Mouse (Mus musculus) neural tube, embryonic 14.5 days (tissue): ENCODE measurements around the gene Atxn1. TPM values are rescaled to one million over a fixed set of nuclear protein-coding genes. Genes with fewer than 3 reads are reported as not detected.

Source experiments
- ATAC-seq: fragments of 200-750 bp; cut with Nextera tagmentation; 2 replicates; pipeline ENCODE4 v1.8.0; 2017; ENCODE audit warnings: low read depth, mild to moderate bottlenecking, moderate TSS enrichment, moderate library complexity
- H3K27ac ChIP-seq: fragments of 300-500 bp; sonication (generic); 2 replicates; pipeline ENCODE4 v1.5.1; 2014; ENCODE audit warnings: low read depth, mild to moderate bottlenecking, control low read depth, low read length, moderate library complexity, mixed read lengths
- H3K27me3 ChIP-seq: fragments of 300-500 bp; sonication (generic); 2 replicates; pipeline ENCODE4 v1.6.1; 2014; ENCODE audit warnings: low read length; ENCODE audit not compliant: control insufficient read depth, insufficient read depth
- H3K36me3 ChIP-seq: fragments of 300-500 bp; sonication (generic); 2 replicates; pipeline ENCODE4 v1.6.1; 2014; ENCODE audit warnings: low read length, mixed read lengths; ENCODE audit not compliant: control insufficient read depth, insufficient read depth
- H3K4me1 ChIP-seq: fragments of 300-500 bp; sonication (generic); 2 replicates; pipeline ENCODE4 v1.6.1; 2014; ENCODE audit warnings: low read length; ENCODE audit not compliant: control insufficient read depth, insufficient read depth
- H3K4me2 ChIP-seq: fragments of 300-500 bp; sonication (generic); 2 replicates; pipeline ENCODE4 v1.6.1; 2014; ENCODE audit warnings: mild to moderate bottlenecking, low read depth, low read length, control low read depth
- H3K4me3 ChIP-seq: fragments of 300-500 bp; sonication (generic); 2 replicates; pipeline ENCODE4 v1.5.1; 2014; ENCODE audit warnings: low read depth, low read length, control low read depth, mixed read lengths
- H3K9ac ChIP-seq: fragments of 300-500 bp; sonication (generic); replicated peaks from 2 replicates; pipeline ENCODE4 v1.6.1; 2014; ENCODE audit warnings: low read depth, mild to moderate bottlenecking, control low read depth, low read length, mixed read lengths
- H3K9me3 ChIP-seq: fragments of 300-500 bp; sonication (generic); 2 replicates; pipeline ENCODE4 v1.6.1; 2016; ENCODE audit warnings: low read length; ENCODE audit not compliant: control insufficient read depth
- WGBS: fragments of 180-500 bp; shearing (Covaris S2); extraction: QIAGEN DNeasy Blood & Tissue Kit; methylation state at CpG from one replicate; pipeline ENCODE4 v1.1.7; 2014; 5-methylcytosine and 5-hydroxymethylcytosine counted together
- polyA plus RNA-seq: library from polyadenylated mRNA; unstranded; fragments of >200 nt; fragmentation: Nextera tagmentation; extraction: Ambion mirVana; gene quantifications from 2 replicates; pipeline ENCODE4 v1.2.1, GENCODE M21; 2014

Atxn1 gene
- polyA plus RNA-seq, 1 experiment from 2014 or later = 9.4 TPM

DNA sequence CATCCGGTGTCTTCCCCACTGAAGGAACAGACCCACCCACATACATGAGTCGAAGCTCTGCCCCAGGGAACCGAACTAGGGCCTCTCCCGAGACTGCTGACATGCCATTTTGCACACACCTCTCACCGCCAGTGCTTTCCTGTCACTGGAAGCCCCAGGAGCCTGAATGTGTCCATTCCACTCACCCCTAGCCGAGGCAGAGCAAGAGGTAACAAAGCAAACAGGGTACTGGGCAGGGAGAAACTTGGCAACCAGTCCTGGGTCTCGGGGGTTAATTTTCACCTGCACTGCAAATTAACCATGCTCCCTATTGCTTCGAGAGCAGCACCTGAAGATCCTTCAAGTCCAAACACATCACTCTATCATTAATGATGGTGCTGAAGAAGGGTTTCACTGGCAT is 64.0 kb downstream of the Atxn1 start:
- ATAC-seq = no peak
- no peak overlapping the region for H3K4me3 ChIP-seq
- no peaks in the 10 kb centered on the region for H3K27me3 ChIP-seq
- H3K9ac ChIP-seq = no peak overlapping the region
- H3K4me1 ChIP-seq = no peaks in the 10 kb centered on the region
- H3K27ac ChIP-seq = no peak overlapping the region
- H3K36me3 ChIP-seq = no peaks in the 10 kb centered on the region
- H3K4me2 ChIP-seq = no peak overlapping the region
- H3K9me3 ChIP-seq = no peaks in the 10 kb centered on the region
- WGBS = 81% methylated on average over 8 of the region's 8 CpGs

DNA sequence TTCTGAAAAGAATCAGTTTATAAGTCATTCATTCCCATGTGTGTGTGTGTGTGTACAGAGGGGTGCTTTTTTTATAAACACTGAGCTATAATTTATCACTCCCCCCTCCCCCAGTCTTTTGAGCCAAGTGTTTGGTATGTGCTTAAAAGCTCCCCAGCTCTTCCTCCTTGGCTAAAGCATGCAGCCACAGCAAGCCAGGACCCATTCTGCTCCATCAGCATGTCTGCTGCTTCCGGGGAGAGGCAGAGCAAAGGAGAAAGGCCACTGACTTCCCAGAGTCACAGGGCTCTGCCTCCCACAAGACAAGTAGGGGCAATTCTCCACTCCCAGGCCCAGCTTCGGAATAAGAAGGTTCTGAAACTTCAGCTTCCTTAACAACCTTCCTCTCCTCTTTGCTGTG is 67.2 kb downstream of the Atxn1 start:
- H3K27me3 ChIP-seq = no peaks in the 10 kb centered on the region
- 41% methylated on average over 2 of the region's 2 CpGs for WGBS

DNA sequence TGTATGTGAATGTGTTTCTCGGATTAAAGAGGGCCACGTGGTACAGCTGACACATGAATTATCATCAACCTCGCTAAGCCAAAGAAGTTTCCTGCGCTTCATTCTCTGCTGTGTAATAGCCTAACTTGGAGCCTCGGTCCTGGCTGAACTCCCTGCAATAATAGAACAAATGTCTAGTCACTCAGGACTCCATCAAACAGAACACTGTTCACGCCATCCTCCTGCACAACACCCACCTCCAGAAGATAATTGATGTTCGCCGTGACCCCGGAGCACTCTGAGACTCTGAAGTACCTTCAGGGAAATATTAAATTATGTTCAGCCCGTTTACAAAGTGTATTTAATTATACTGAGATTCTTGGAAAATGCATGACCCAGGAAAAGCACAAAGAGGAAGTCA is 70.0 kb downstream of the Atxn1 start:
- Histone ChIP-seq H3K4me2 (no peak overlapping the region), H3K4me1 (no peaks in the 10 kb centered on the region), H3K9me3 (no peaks in the 10 kb centered on the region), H3K9ac (no peak overlapping the region), H3K36me3 (no peaks in the 10 kb centered on the region), H3K27me3 (no peaks in the 10 kb centered on the region), H3K27ac (no peak overlapping the region), H3K4me3 (no peak overlapping the region)
- ATAC-seq = no peak
- 58% methylated on average over 10 of the region's 10 CpGs for WGBS

More for the DNA sequence above, 67.2 kb downstream of the Atxn1 start:
- Histone ChIP-seq H3K4me3 (no peak overlapping the region), H3K4me1 (no peaks in the 10 kb centered on the region), H3K9ac (no peak overlapping the region), H3K36me3 (no peaks in the 10 kb centered on the region), H3K9me3 (no peaks in the 10 kb centered on the region), H3K27ac (no peak overlapping the region), H3K4me2 (no peak overlapping the region)
- no peak for ATAC-seq

DNA sequence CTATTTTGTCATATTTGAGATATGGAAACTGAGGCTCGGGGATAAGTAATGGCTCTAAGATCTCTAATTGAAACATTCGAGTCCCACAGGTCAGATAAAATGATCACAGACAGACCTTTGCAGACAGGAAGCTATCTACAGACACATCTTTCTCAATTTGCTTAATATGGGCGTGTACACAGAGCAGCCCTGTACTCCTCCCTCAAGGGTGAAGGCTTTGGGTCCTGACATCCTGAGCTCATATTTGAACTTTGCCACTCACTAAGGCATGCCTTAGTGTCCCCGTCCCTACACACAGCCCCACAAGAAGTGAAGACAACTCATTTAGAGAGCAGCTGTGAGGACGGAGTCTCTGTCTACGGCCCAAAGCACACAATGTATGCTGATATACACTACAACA is 70.6 kb downstream of the Atxn1 start:
- Histone ChIP-seq H3K4me2 (no peak overlapping the region), H3K27me3 (no peaks in the 10 kb centered on the region), H3K4me1 (no peaks in the 10 kb centered on the region), H3K9me3 (no peaks in the 10 kb centered on the region), H3K36me3 (no peaks in the 10 kb centered on the region), H3K9ac (no peak overlapping the region), H3K27ac (no peak overlapping the region), H3K4me3 (no peak overlapping the region)
- 86% methylated on average over 6 of the region's 6 CpGs for WGBS
- ATAC-seq = no peak

DNA sequence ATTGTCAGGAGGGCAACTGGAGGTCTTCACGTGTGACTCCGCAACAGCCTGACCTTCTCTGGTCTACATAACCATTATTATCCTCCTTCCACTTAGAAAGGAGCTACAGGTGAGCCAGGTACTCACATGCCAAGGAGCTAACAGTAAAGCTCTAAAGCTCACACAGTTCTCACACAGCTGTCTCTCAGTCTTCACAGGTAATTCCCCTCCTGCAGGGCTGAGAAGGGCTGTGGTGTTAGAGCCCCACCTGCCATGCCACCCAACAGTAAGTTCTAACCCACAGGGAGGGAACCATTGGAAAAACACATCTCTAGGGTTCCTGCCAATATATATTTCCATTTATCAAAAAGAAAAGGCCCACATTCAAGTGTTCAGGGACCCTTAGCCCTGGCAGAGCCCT is 73.7 kb downstream of the Atxn1 start:
- H3K9ac ChIP-seq = no peak overlapping the region
- H3K4me3 ChIP-seq = no peak overlapping the region
- no peak overlapping the region for H3K27ac ChIP-seq
- no peak for ATAC-seq
- no peak overlapping the region for H3K4me2 ChIP-seq
- WGBS = 90% methylated on average over 2 of the region's 2 CpGs
- H3K27me3 ChIP-seq = no peaks in the 10 kb centered on the region
- no peaks in the 10 kb centered on the region for H3K9me3 ChIP-seq
- no peaks in the 10 kb centered on the region for H3K36me3 ChIP-seq
- H3K4me1 ChIP-seq = no peaks in the 10 kb centered on the region

DNA sequence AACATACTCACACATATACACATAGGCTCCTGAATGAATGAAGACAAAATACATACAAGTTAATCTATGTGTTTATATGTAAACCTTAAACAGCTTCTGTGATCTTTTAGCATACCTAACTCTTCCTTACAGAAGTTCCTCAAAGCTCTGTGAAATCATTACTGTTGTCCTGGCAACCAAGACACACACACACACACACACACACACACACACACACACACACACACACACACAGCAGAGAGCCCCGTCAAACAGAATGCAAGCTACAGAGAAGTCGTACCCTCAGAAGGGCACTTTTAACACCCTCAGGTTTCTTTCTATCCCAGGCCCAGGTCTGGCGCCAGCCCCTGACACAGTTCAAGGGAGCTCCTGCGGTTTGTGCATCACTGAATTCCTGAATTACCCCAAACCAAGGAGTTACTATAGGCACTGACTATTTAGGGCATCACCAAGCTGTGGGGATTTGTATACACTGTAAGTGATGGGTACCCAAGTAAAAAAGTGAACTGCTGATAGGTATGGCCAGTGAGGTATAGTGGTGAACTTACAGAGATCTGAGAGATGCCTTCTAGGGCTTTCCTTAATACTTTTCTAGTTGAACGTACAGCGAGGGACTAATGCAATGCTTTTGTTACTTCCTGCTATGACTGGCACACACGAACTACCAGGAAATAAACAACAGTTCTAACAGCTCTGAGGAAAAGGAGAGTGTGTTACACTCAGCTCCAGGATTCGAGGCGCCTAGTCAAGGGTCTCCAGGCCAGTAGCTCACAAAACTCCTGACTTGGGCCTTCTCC is 75.7 kb downstream of the Atxn1 start:
- Histone ChIP-seq H3K4me1 (no peaks in the 10 kb centered on the region), H3K4me2 (no peak overlapping the region), H3K36me3 (no peaks in the 10 kb centered on the region), H3K4me3 (no peak overlapping the region), H3K9ac (no peak overlapping the region), H3K27me3 (no peaks in the 10 kb centered on the region), H3K9me3 (no peaks in the 10 kb centered on the region), H3K27ac (no peak overlapping the region)
- 73% methylated on average over 9 of the region's 9 CpGs for WGBS
- no peak for ATAC-seq

DNA sequence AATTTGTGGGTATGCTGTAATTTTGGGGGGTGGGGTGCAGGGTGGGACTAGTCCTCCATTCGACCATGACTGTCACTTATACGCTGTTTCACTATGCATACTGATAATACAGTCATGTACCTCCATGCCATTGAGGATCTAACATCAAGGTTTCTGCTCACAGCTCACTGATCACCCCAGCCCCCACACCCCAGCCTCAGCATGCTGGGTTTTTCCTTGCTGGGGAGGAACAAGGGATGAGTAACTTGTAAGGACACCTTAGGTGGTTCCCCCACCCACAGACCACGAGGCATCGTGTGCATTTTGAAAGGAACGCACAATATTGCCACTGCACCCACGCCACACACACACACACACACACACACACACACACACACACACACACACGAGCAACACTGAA is 79.9 kb downstream of the Atxn1 start:
- WGBS = 88% methylated on average over 7 of the region's 7 CpGs
- Histone ChIP-seq H3K4me2 (no peak overlapping the region), H3K27ac (no peak overlapping the region), H3K4me1 (no peaks in the 10 kb centered on the region), H3K27me3 (no peaks in the 10 kb centered on the region), H3K4me3 (no peak overlapping the region), H3K9me3 (no peaks in the 10 kb centered on the region), H3K36me3 (no peaks in the 10 kb centered on the region), H3K9ac (no peak overlapping the region)
- no peak for ATAC-seq

DNA sequence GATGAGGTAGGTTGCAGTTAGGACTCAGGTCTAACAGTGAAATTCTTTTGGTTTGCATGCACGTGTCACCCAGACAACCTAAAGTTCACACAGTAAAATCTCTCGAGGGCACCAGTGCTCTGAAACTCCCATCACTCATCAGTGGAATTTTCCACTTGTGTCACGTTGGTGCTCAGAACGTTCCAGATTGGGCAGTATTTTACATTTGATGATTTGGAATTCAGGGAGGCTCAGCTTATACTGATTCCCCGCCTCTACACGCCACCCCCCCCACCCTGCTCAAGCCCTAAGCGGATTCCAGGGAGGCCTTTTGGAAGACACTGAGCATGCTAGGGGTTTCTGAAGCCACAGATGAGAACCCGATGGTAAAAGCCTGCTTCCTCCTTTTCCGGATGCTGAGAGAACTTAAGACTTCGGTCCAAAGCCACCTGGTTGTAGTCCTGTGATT is 81.0 kb downstream of the Atxn1 start:
- H3K4me1 ChIP-seq = no peaks in the 10 kb centered on the region
- 84% methylated on average over 10 of the region's 10 CpGs for WGBS
- no peak overlapping the region for H3K27ac ChIP-seq
- no peak for ATAC-seq
- H3K27me3 ChIP-seq = no peaks in the 10 kb centered on the region
- no peak overlapping the region for H3K9ac ChIP-seq
- no peak overlapping the region for H3K4me2 ChIP-seq
- H3K4me3 ChIP-seq = no peak overlapping the region
- H3K9me3 ChIP-seq = no peaks in the 10 kb centered on the region
- H3K36me3 ChIP-seq = no peaks in the 10 kb centered on the region

DNA sequence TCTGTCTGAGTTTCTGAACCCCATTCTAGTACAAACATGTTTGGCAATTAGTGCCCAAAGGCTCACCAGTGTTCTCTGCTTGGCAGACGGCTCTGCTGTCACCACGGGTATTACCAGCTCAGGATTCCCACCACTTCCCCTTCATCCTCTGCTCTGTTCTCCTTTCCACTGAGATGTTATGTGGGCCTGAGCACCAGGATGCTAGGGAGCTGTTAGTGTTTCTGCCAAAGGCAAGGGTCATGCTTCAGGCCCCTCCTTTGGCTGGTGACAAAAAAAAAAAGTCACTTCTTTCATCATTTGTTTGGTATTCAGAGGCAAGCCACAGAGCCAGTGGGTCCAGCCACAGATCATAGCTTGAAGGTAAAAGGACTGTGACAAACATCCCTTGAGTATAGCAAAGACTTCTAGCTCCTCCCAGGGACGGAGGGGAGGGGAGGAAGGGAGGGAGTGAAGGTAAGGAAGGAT is 81.8 kb downstream of the Atxn1 start:
- Histone ChIP-seq H3K4me3 (no peak overlapping the region), H3K4me1 (no peaks in the 10 kb centered on the region), H3K9ac (no peak overlapping the region), H3K4me2 (no peak overlapping the region), H3K9me3 (no peaks in the 10 kb centered on the region), H3K27ac (no peak overlapping the region), H3K27me3 (no peaks in the 10 kb centered on the region), H3K36me3 (no peaks in the 10 kb centered on the region)
- WGBS = 47% methylated on average over 3 of the region's 3 CpGs
- ATAC-seq = no peak
